In genomic region chr6:5442316-5443085, GRCm38 (mm10) we compare ENCODE assay signal across 8 mouse cellular contexts. TPM values are rescaled to one million over a fixed set of nuclear protein-coding genes. Genes with fewer than 3 reads are reported as not detected.
DNase-seq lines count a peak whose midpoint lies in the region; ATAC-seq and TF ChIP-seq lines count a peak whose summit lies in the region.

No protein-coding gene starts in this region.

- no peaks in the 10 kb centered on the region for H3K79me3 ChIP-seq in C2C12 (ENCODE audit: low read depth)

- in situ Hi-C loops in Patski (cut with MboI; ENCODE audit: low pct_unique_long_range_greater_than_20kb): loop anchor here (25.0 kb wide), 1 partner anchor 770 kb away; the partner anchor contains the start of gene Slc25a13

- H3K4me3 ChIP-seq in C2C12 (ENCODE audit: insufficient read depth, poor library complexity, severe bottlenecking): no peak overlapping the region

- H3K79me2 ChIP-seq in C2C12 (ENCODE audit: control insufficient read depth, insufficient read depth): no peaks in the 10 kb centered on the region

- POLR2A ChIA-PET in Patski (lab: Charles Lee): no interaction called here

- CTCF ChIA-PET in Patski (lab: Charles Lee): interaction anchor here (1.2 to 4.5 kb wide), 3 partner anchors 11 to 147 kb away, joined by 5 to 19 read pairs (median 6); no protein-coding TSS in a partner anchor

- TF ChIP-seq CTCF in C2C12 (IDR thresholded peaks at IDR 0.05; ENCODE audit: control insufficient read depth, insufficient read depth, insufficient read length) (no peak), Patski (IDR thresholded peaks at IDR 0.05) (no peak)

- DNase-seq in Patski (ENCODE audit: low read depth, low spot score): peak; percentile 66
- DNase-seq in fibroblast of lung, adult 2 months (ENCODE audit: low read depth): peak; percentile 77
- DNase-seq in heart, postnatal 14 days: peak; percentile 47 to 48
- DNase-seq in layer of hippocampus, postnatal 14 days (ENCODE audit: low spot score in 2 of 2): peak; percentile 16
- peak; percentile 18 to 28 for DNase-seq in lung, postnatal 4 days
- no peak for DNase-seq in cerebellum, adult 11-12 months
- no peak for DNase-seq in thymus, postnatal 14 days

- intact Hi-C loops in heart, postnatal 14 days (cut with DNase I): loop anchor here (10.0 kb wide), 1 partner anchor 52 kb away; the partner anchor contains the start of gene Pdk4

- no peaks in the 10 kb centered on the region for H3K36me3 ChIP-seq in C2C12 (ENCODE audit: control insufficient read depth, insufficient read depth)

- H3K27me3 ChIP-seq in C2C12 (ENCODE audit: control insufficient read depth, insufficient read depth, insufficient read length) (no peaks in the 10 kb centered on the region), Patski (no peaks in the 10 kb centered on the region)

- ATAC-seq in Patski: peak; percentile 90

- H3ac ChIP-seq in C2C12 (ENCODE audit: control insufficient read depth, insufficient read length, low read depth): peak overlapping the region; percentile 34

TF ChIP-seq in C2C12, 6 proteins besides CTCF, POLR2A, EP300 and RAD21:
- TF ChIP-seq USF1 (IDR thresholded peaks at IDR 0.05; ENCODE audit: low read depth) (no peak), CEBPB (IDR thresholded peaks at IDR 0.05; ENCODE audit: low read depth) (no peak), MYOD1 (IDR thresholded peaks at IDR 0.05; ENCODE audit: control insufficient read depth, insufficient read length, low read depth) (peak; percentile 63), MYOG (IDR thresholded peaks at IDR 0.05; ENCODE audit: control insufficient read depth, extremely low read depth, insufficient read length) (no peak), MAX (IDR thresholded peaks at IDR 0.05) (no peak), FOSL1 (IDR thresholded peaks at IDR 0.05; ENCODE audit: insufficient read depth, low read length, poor library complexity, severe bottlenecking) (peak; percentile 53)

RNA-seq across cellular contexts. Expression of gene Pdk4, which starts 53.6 kb away (rescaled TPM):
- 41.6 TPM for polyA plus RNA-seq in C2C12 (2012; fragmentation: generic; extraction: Trizol)
- 6.0 TPM for polyA plus RNA-seq in Patski (2021)
- 1,000 to 10,000 TPM in 1 of 2 experiments, 100 to 1,000 TPM in 1; 588 to 1,036 TPM for total RNA-seq in heart, postnatal 14 days (2021)
- 10 to 100 TPM; 11.3 to 16.3 TPM for total RNA-seq in layer of hippocampus, postnatal 14 days (2021)

RNA-seq across cellular contexts. Expression of gene Asb4, which starts 59.3 kb away (rescaled TPM):
- polyA plus RNA-seq in C2C12 (2012; fragmentation: generic; extraction: Trizol): 0.04 TPM
- not detected for polyA plus RNA-seq in Patski (2021)
- total RNA-seq in heart, postnatal 14 days (2021): 1 to 10 TPM; 6.8 to 8.2 TPM
- total RNA-seq in layer of hippocampus, postnatal 14 days (2021): under 1 TPM; 0.41 to 0.86 TPM

Comparison
In these comparisons a context has a peak if more than half of its experiments do, and no peak if none do; other contexts are left out.
1. DNase-seq: peak in Patski (single experiment), fibroblast of lung, adult 2 months (single experiment), heart, postnatal 14 days (2 of 2), layer of hippocampus, postnatal 14 days (2 of 2) and lung, postnatal 4 days (2 of 2); none in cerebellum, adult 11-12 months (single experiment) and thymus, postnatal 14 days (single experiment).
2. RNA of gene Pdk4, which starts 53.6 kb away (total RNA-seq): 588 to 1,036 TPM in heart, postnatal 14 days; 11.3 to 16.3 TPM in layer of hippocampus, postnatal 14 days; every median in the first group is over 10 times any median in the second.
3. RNA of gene Asb4, which starts 59.3 kb away (total RNA-seq): 6.8 to 8.2 TPM in heart, postnatal 14 days; 0.41 to 0.86 TPM in layer of hippocampus, postnatal 14 days; every median in the first group is over 4 times any median in the second.